Mouse (Mus musculus) brain, adult 2 months (tissue): ENCODE measurements around the gene Wdr78.
A peak's percentile ranks its signal among the peaks of the same experiment; 100 is the strongest.

Experiments
- DNase-seq: peaks from one replicate; pipeline ENCODE4 v3.0.0; 2011; ENCODE audit warnings: low read depth, low spot score

Gene Wdr78

GRCm38 (mm10) chr4:103114184-103115111 is at the start of gene Wdr78, which contains the start of gene Mier1:
Wdr78 (minus strand) TSS chr4:103114555.
Mier1 (plus strand) TSS chr4:103114390.
- DNase-seq, result peak; percentile 98

GRCm38 (mm10) chr4:103158781-103159180 is 44.4 kb upstream of the Wdr78 start:
- no peak for DNase-seq

- no peak for DNase-seq
Measured at GRCm38 (mm10) chr4:103151946-103152345, 37.6 kb upstream of the Wdr78 start.

- peak; percentile 85 for DNase-seq
Measured at GRCm38 (mm10) chr4:103146339-103146738, 32.0 kb upstream of the Wdr78 start.

GRCm38 (mm10) chr4:103136946-103137345 is 22.6 kb upstream of the Wdr78 start:
- no peak for DNase-seq

- DNase-seq, result no peak
Measured at GRCm38 (mm10) chr4:103126533-103126932, 12.2 kb upstream of the Wdr78 start.

GRCm38 (mm10) chr4:103123606-103124005 is 9.3 kb upstream of the Wdr78 start:
- no peak for DNase-seq

- DNase-seq, result no peak
Measured at GRCm38 (mm10) chr4:103123086-103123485, 8.7 kb upstream of the Wdr78 start.

- no peak for DNase-seq
Measured at GRCm38 (mm10) chr4:103120874-103121389, 6.6 kb upstream of the Wdr78 start.

- DNase-seq, result no peak
Measured at GRCm38 (mm10) chr4:103120395-103120794, 6.0 kb upstream of the Wdr78 start.

GRCm38 (mm10) chr4:103120028-103120384 is 5.7 kb upstream of the Wdr78 start:
- DNase-seq, result no peak

GRCm38 (mm10) chr4:103119229-103120027 is 5.1 kb upstream of the Wdr78 start:
- DNase-seq, result peak; percentile 89

GRCm38 (mm10) chr4:103118888-103119228 is 4.5 kb upstream of the Wdr78 start:
- no peak for DNase-seq

- DNase-seq, result no peak
Measured at GRCm38 (mm10) chr4:103113402-103113801, 953 bp downstream of the Wdr78 start.

- no peak for DNase-seq
Measured at GRCm38 (mm10) chr4:103112651-103113050, 1.7 kb downstream of the Wdr78 start.

- no peak for DNase-seq
Measured at GRCm38 (mm10) chr4:103098532-103098931, 15.8 kb downstream of the Wdr78 start.

- peak; percentile 40 for DNase-seq
Measured at GRCm38 (mm10) chr4:103095921-103096320, 18.4 kb downstream of the Wdr78 start.

GRCm38 (mm10) chr4:103085237-103085636 is 29.1 kb downstream of the Wdr78 start:
- no peak for DNase-seq

- no peak for DNase-seq
Measured at GRCm38 (mm10) chr4:103070631-103071030, 43.7 kb downstream of the Wdr78 start.

- DNase-seq, result peak; percentile 2
Measured at GRCm38 (mm10) chr4:103067906-103068655, 46.3 kb downstream of the Wdr78 start.

- no peak for DNase-seq
Measured at GRCm38 (mm10) chr4:103064976-103065375, 49.4 kb downstream of the Wdr78 start.

- no peak for DNase-seq
Measured at GRCm38 (mm10) chr4:103064421-103064820, 49.9 kb downstream of the Wdr78 start.
